Mouse (Mus musculus) adrenal gland (tissue): ENCODE results near the gene Cfl1.

Source experiments
- intact Hi-C: fragments of 180-260 bp; cut with DNase I; formaldehyde crosslinking; loops from one replicate; pipeline ENCODE4 v1.15.1; 2025

Gene Cfl1

GRCm38 (mm10) chr19:5463791-5464562 lies 26.3 kb upstream of the Cfl1 start:
- intact Hi-C loops, result no loop called here

- intact Hi-C loops, result no loop called here
Observed at GRCm38 (mm10) chr19:5465037-5465436, 25.2 kb upstream of the Cfl1 start.

- intact Hi-C loops, result no loop called here
Observed at GRCm38 (mm10) chr19:5466916-5467500, 23.2 kb upstream of the Cfl1 start.

- intact Hi-C loops, result no loop called here
Observed at GRCm38 (mm10) chr19:5468374-5468773, 21.9 kb upstream of the Cfl1 start, which contains the start of gene Ctsw. Gene Ctsw (minus strand): TSS chr19:5468507.

GRCm38 (mm10) chr19:5471846-5472245 lies 18.4 kb upstream of the Cfl1 start:
- intact Hi-C loops, result no loop called here

- intact Hi-C loops, result no loop called here
Observed at GRCm38 (mm10) chr19:5472857-5473256, 17.4 kb upstream of the Cfl1 start.

GRCm38 (mm10) chr19:5473720-5474119 lies 16.5 kb upstream of the Cfl1 start, which contains the start of gene Efemp2:
Gene Efemp2 (plus strand): TSS chr19:5473954.
- intact Hi-C loops, result no loop called here

GRCm38 (mm10) chr19:5474281-5475068 lies 15.8 kb upstream of the Cfl1 start:
- intact Hi-C loops, result no loop called here

- intact Hi-C loops, result no loop called here
Observed at GRCm38 (mm10) chr19:5475069-5475714, 15.1 kb upstream of the Cfl1 start.

GRCm38 (mm10) chr19:5477004-5477667 lies 13.1 kb upstream of the Cfl1 start:
- intact Hi-C loops, result no loop called here

- intact Hi-C loops, result no loop called here
Observed at GRCm38 (mm10) chr19:5477668-5478300, 12.5 kb upstream of the Cfl1 start.

- intact Hi-C loops, result no loop called here
Observed at GRCm38 (mm10) chr19:5480016-5480415, 10.2 kb upstream of the Cfl1 start.

GRCm38 (mm10) chr19:5481398-5481797 lies 8.9 kb upstream of the Cfl1 start:
- intact Hi-C loops, result no loop called here

GRCm38 (mm10) chr19:5483386-5484359 lies 6.6 kb upstream of the Cfl1 start:
- intact Hi-C loops, result no loop called here

GRCm38 (mm10) chr19:5484496-5484895 lies 5.8 kb upstream of the Cfl1 start:
- intact Hi-C loops, result no loop called here

GRCm38 (mm10) chr19:5485371-5485770 lies 4.9 kb upstream of the Cfl1 start:
- intact Hi-C loops, result loop anchor here (5.0 kb wide), 1 partner anchor 53 kb away; no protein-coding TSS in a partner anchor

- intact Hi-C loops, result loop anchor here (5.0 kb wide), 1 partner anchor 54 kb away; no protein-coding TSS in a partner anchor
Observed at GRCm38 (mm10) chr19:5485821-5486220, 4.4 kb upstream of the Cfl1 start.

GRCm38 (mm10) chr19:5486286-5486685 lies 4.0 kb upstream of the Cfl1 start:
- intact Hi-C loops, result loop anchor here (5.0 kb wide), 1 partner anchor 54 kb away; no protein-coding TSS in a partner anchor

GRCm38 (mm10) chr19:5486771-5487170 lies 3.5 kb upstream of the Cfl1 start:
- intact Hi-C loops, result loop anchor here (5.0 kb wide), 1 partner anchor 54 kb away; no protein-coding TSS in a partner anchor
